Mouse (Mus musculus) liver, embryonic 11.5 days (tissue): ENCODE data around the gene Dlg5. TPM values are rescaled to one million over a fixed set of nuclear protein-coding genes. Genes with fewer than 3 reads are reported as not detected.

Experiments used
- ATAC-seq: fragments of 200-750 bp; cut with Nextera tagmentation; replicated peaks from 2 replicates; pipeline ENCODE4 v1.8.0; 2017; ENCODE audit warnings: moderate number of reproducible peaks, mild to moderate bottlenecking, moderate TSS enrichment, moderate library complexity; ENCODE audit not compliant: low FRiP score
- DNase-seq: peaks from one replicate; pipeline ENCODE4 v3.0.0-alpha.2; 2017; ENCODE audit warnings: low spot score
- H3K27ac ChIP-seq: fragments of 300-500 bp; sonication (generic); 2 replicates; pipeline ENCODE4 v1.5.1; 2014; ENCODE audit warnings: mild to moderate bottlenecking, low read depth, low read length, control low read depth
- H3K27me3 ChIP-seq: fragments of 300-500 bp; sonication (generic); replicated peaks from 2 replicates; pipeline ENCODE4 v1.6.1; 2014; ENCODE audit warnings: low read length, mixed read lengths; ENCODE audit not compliant: control insufficient read depth, insufficient read depth
- H3K36me3 ChIP-seq: fragments of 300-500 bp; sonication (generic); 2 replicates; pipeline ENCODE4 v1.6.1; 2014; ENCODE audit warnings: mild to moderate bottlenecking, low read length, moderate library complexity, mixed read lengths; ENCODE audit not compliant: control insufficient read depth, insufficient read depth
- H3K4me1 ChIP-seq: fragments of 300-500 bp; sonication (generic); replicated peaks from 2 replicates; pipeline ENCODE4 v1.6.1; 2014; ENCODE audit warnings: low read length, mixed read lengths; ENCODE audit not compliant: control insufficient read depth, insufficient read depth
- H3K4me2 ChIP-seq: fragments of 300-500 bp; sonication (generic); 2 replicates; pipeline ENCODE4 v1.6.1; 2014; ENCODE audit warnings: mild to moderate bottlenecking, control low read depth, moderate library complexity
- H3K4me3 ChIP-seq: fragments of 300-500 bp; sonication (generic); 2 replicates; pipeline ENCODE4 v1.5.1; 2014; ENCODE audit warnings: low read depth, low read length, control low read depth
- H3K9ac ChIP-seq: fragments of 300-500 bp; sonication (generic); 2 replicates; pipeline ENCODE4 v1.6.1; 2014; ENCODE audit warnings: low read depth, low read length, control low read depth
- H3K9me3 ChIP-seq: fragments of 300-500 bp; sonication (generic); 2 replicates; pipeline ENCODE4 v1.6.1; 2016; ENCODE audit warnings: low read length, inconsistent platforms, mixed read lengths; ENCODE audit not compliant: control insufficient read depth
- WGBS: fragments of 180-500 bp; shearing (Covaris S2); extraction: QIAGEN DNeasy Blood & Tissue Kit; methylation state at CpG from one replicate; pipeline ENCODE4 v1.1.7; 2014; 5-methylcytosine and 5-hydroxymethylcytosine counted together
- polyA plus RNA-seq: library from polyadenylated mRNA; unstranded; fragments of >200 nt; fragmentation: Nextera tagmentation; extraction: Ambion mirVana; gene quantifications from 2 replicates; pipeline ENCODE4 v1.2.1, GENCODE M21; 2014

The Dlg5 gene
- polyA plus RNA-seq, 1 experiment from 2014 or later, result 9.2 TPM

- peaks cover 32% of the 10 kb centered on the region for H3K4me1 ChIP-seq
- no peaks in the 10 kb centered on the region for H3K36me3 ChIP-seq
- H3K9me3 ChIP-seq, result no peaks in the 10 kb centered on the region
- H3K27ac ChIP-seq, result no peak overlapping the region
- DNase-seq (no peak), ATAC-seq (no peak)
- H3K4me2 ChIP-seq, result no peak overlapping the region
- peaks cover 8% of the 10 kb centered on the region; the same call in 1 of the 2 replicates for H3K27me3 ChIP-seq
- WGBS, result 39% methylated on average over 5 of the region's 5 CpGs
- no peak overlapping the region for H3K4me3 ChIP-seq
- H3K9ac ChIP-seq, result no peak overlapping the region
Measured at GRCm38 (mm10) chr14:24212861-24213260, 32.9 kb downstream of the Dlg5 start.

GRCm38 (mm10) chr14:24207360-24207752, 38.4 kb downstream of the Dlg5 start:
- Histone ChIP-seq H3K27me3 (peaks cover 2% of the 10 kb centered on the region; the same call in 1 of the 2 replicates), H3K36me3 (no peaks in the 10 kb centered on the region), H3K27ac (no peak overlapping the region), H3K4me1 (peaks cover 24% of the 10 kb centered on the region), H3K9me3 (no peaks in the 10 kb centered on the region), H3K4me3 (no peak overlapping the region), H3K4me2 (no peak overlapping the region), H3K9ac (no peak overlapping the region)
- ATAC-seq, result no peak; the same call in 1 of the 2 replicates
- WGBS, result 42% methylated on average over 13 of the region's 13 CpGs
- no peak for DNase-seq

- H3K9ac ChIP-seq, result no peak overlapping the region
- no peaks in the 10 kb centered on the region for H3K36me3 ChIP-seq
- no peak overlapping the region for H3K4me3 ChIP-seq
- ATAC-seq (0 out of 2 replicates have a peak, but pooled peaks have one; percentile 24), DNase-seq (no peak)
- no peaks in the 10 kb centered on the region for H3K9me3 ChIP-seq
- H3K4me1 ChIP-seq, result peaks cover 29% of the 10 kb centered on the region
- 29% methylated on average over 12 of the region's 12 CpGs for WGBS
- no peak overlapping the region for H3K4me2 ChIP-seq
- H3K27ac ChIP-seq, result no peak overlapping the region
- peaks cover 2% of the 10 kb centered on the region; the same call in 1 of the 2 replicates for H3K27me3 ChIP-seq
Measured at GRCm38 (mm10) chr14:24206736-24207359, 38.9 kb downstream of the Dlg5 start.

- no peak for ATAC-seq
- H3K27me3 ChIP-seq, result peaks cover 2% of the 10 kb centered on the region; the same call in 1 of the 2 replicates
- peaks cover 29% of the 10 kb centered on the region for H3K4me1 ChIP-seq
- H3K27ac ChIP-seq, result no peak overlapping the region
- H3K9ac ChIP-seq, result no peak overlapping the region
- no peaks in the 10 kb centered on the region for H3K36me3 ChIP-seq
- DNase-seq, result no peak
- no peak overlapping the region for H3K4me3 ChIP-seq
- 31% methylated on average over 5 of the region's 9 CpGs for WGBS
- H3K9me3 ChIP-seq, result no peaks in the 10 kb centered on the region
- H3K4me2 ChIP-seq, result no peak overlapping the region
Measured at GRCm38 (mm10) chr14:24206314-24206713, 39.4 kb downstream of the Dlg5 start.

- Histone ChIP-seq H3K9me3 (no peaks in the 10 kb centered on the region), H3K4me1 (peaks cover 26% of the 10 kb centered on the region), H3K4me2 (no peak overlapping the region), H3K27me3 (peaks cover 2% of the 10 kb centered on the region; the same call in 1 of the 2 replicates), H3K27ac (no peak overlapping the region), H3K36me3 (no peaks in the 10 kb centered on the region), H3K9ac (no peak overlapping the region), H3K4me3 (no peak overlapping the region)
- WGBS, result 53% methylated on average over 6 of the region's 6 CpGs
- no peak for ATAC-seq
- DNase-seq, result no peak
Measured at GRCm38 (mm10) chr14:24205281-24205871, 40.3 kb downstream of the Dlg5 start.

- no peak overlapping the region for H3K27ac ChIP-seq
- no peak for DNase-seq
- no peak overlapping the region for H3K9ac ChIP-seq
- H3K4me1 ChIP-seq, result peaks cover 24% of the 10 kb centered on the region
- peaks cover 2% of the 10 kb centered on the region; the same call in 1 of the 2 replicates for H3K27me3 ChIP-seq
- H3K4me3 ChIP-seq, result no peak overlapping the region
- no peaks in the 10 kb centered on the region for H3K9me3 ChIP-seq
- 85% methylated on average over 8 of the region's 8 CpGs for WGBS
- H3K36me3 ChIP-seq, result no peaks in the 10 kb centered on the region
- H3K4me2 ChIP-seq, result no peak overlapping the region
- ATAC-seq, result no peak
Measured at GRCm38 (mm10) chr14:24203210-24203609, 42.5 kb downstream of the Dlg5 start.

- DNase-seq (no peak), ATAC-seq (no peak)
- no peak overlapping the region for H3K4me3 ChIP-seq
- H3K4me2 ChIP-seq, result no peak overlapping the region
- H3K27me3 ChIP-seq, result no peaks in the 10 kb centered on the region
- no peaks in the 10 kb centered on the region for H3K36me3 ChIP-seq
- H3K9me3 ChIP-seq, result no peaks in the 10 kb centered on the region
- H3K27ac ChIP-seq, result no peak overlapping the region
- H3K4me1 ChIP-seq, result peaks cover 9% of the 10 kb centered on the region; the same call in 1 of the 2 replicates
- 98% methylated on average over 2 of the region's 2 CpGs for WGBS
- no peak overlapping the region for H3K9ac ChIP-seq
Measured at GRCm38 (mm10) chr14:24200771-24201170, 44.9 kb downstream of the Dlg5 start.

GRCm38 (mm10) chr14:24199732-24200131, 46.0 kb downstream of the Dlg5 start:
- Histone ChIP-seq H3K27me3 (no peaks in the 10 kb centered on the region), H3K4me3 (no peak overlapping the region), H3K36me3 (no peaks in the 10 kb centered on the region), H3K27ac (no peak overlapping the region), H3K9me3 (no peaks in the 10 kb centered on the region), H3K4me1 (peaks cover 9% of the 10 kb centered on the region; the same call in 1 of the 2 replicates), H3K9ac (no peak overlapping the region), H3K4me2 (no peak overlapping the region)
- 78% methylated on average over 6 of the region's 6 CpGs for WGBS
- ATAC-seq (no peak), DNase-seq (no peak)

GRCm38 (mm10) chr14:24197865-24198264, 47.9 kb downstream of the Dlg5 start:
- Histone ChIP-seq H3K4me1 (peaks cover 5% of the 10 kb centered on the region; the same call in 1 of the 2 replicates), H3K4me3 (no peak overlapping the region), H3K27me3 (no peaks in the 10 kb centered on the region), H3K9ac (no peak overlapping the region), H3K4me2 (no peak overlapping the region), H3K27ac (no peak overlapping the region), H3K36me3 (no peaks in the 10 kb centered on the region), H3K9me3 (no peaks in the 10 kb centered on the region)
- no peak for ATAC-seq
- no peak for DNase-seq
- WGBS, result 80% methylated on average over 5 of the region's 5 CpGs
